Mouse (Mus musculus): ENCODE data around the gene Lrp1. TPM values are rescaled to one million over a fixed set of nuclear protein-coding genes. Genes with fewer than 3 reads are reported as not detected.
A peak's percentile ranks its signal among the peaks of the same experiment; 100 is the strongest.

Gene Lrp1
- polyA plus RNA-seq, 1 experiment from 2014 or later, result 92.1 TPM

- H3K4me1 ChIP-seq (replicated peaks; ENCODE audit: control insufficient read depth, insufficient read depth, low read length), result peaks cover 51% of the 10 kb centered on the region
Observed at GRCm38 (mm10) chr10:127604465-127605250, 16.3 kb downstream of the Lrp1 start.

DNA sequence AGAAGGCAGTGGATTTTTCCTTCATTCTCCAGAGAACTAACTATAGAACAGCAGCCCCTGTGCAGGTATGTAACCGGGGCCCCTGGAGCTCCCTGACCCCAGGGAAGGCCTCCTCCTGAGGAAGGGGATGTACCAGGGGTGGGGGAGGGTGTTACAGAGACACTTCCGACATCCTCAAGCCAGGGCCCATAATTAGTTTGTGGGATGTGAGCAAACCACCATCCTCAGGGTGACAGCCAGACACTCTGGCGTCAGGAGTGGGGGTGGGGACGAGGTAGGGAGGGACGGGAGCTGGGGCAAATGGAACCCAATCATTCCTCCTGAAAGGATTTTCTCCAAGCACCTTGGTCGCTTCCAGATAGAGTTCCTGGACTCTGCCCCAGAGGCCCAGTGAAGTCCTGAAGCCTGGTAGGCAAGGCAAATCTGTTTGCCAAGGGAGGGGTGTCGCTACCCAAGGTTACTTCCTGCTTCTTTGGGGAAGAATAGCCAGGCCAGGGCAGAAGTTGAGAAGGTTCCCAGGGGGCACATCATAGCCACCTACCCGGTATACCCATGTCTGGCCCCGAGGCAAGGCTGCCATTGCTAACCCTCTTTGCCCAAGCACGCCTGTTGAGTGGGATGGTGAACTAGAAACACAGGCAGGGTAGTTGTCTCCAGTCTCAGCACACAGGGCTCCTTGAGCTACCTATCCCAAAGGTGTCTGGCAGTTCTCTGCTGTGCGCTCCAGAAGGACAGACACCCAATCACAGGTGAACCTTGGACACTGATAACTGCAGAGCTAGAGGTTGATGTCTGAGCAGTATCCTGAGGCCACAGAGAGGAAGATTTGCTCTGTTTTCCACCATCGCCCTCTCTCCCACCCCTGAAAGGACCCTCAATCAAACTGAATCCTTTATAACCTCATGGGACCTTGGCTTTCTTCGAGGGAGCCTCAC is 17.2 kb downstream of the Lrp1 start:
- DNase-seq (ENCODE audit: low spot score) (no peak), ATAC-seq (replicated peaks; ENCODE audit: low FRiP score, low TSS enrichment, low read depth) (peak; percentile 71)
- Histone ChIP-seq H3K27ac (ENCODE audit: low read depth) (peak overlapping the region; percentile 83), H3K9ac (ENCODE audit: low read length) (no peak overlapping the region), H3K4me1 (replicated peaks; ENCODE audit: control insufficient read depth, insufficient read depth, low read length) (peaks cover 51% of the 10 kb centered on the region), H3K9me3 (ENCODE audit: control insufficient read depth, low read length) (no peaks in the 10 kb centered on the region), H3K27me3 (replicated peaks; ENCODE audit: control insufficient read depth, insufficient read depth, low read length) (no peaks in the 10 kb centered on the region), H3K4me3 (ENCODE audit: low read depth, low read length) (no peak overlapping the region), H3K4me2 (ENCODE audit: low read length) (peak overlapping the region; percentile 20; the same call in 1 of the 2 replicates), H3K36me3 (ENCODE audit: control insufficient read depth, insufficient read depth, low read length) (peaks cover 61% of the 10 kb centered on the region)
- WGBS, result 45% methylated on average over 13 of the region's 13 CpGs

More at GRCm38 (mm10) chr10:127604465-127605250, 16.3 kb downstream of the Lrp1 start:
- H3K36me3 ChIP-seq (ENCODE audit: control insufficient read depth, insufficient read depth, low read length), result peaks cover 58% of the 10 kb centered on the region
- H3K4me3 ChIP-seq (ENCODE audit: low read depth, low read length), result no peak overlapping the region
- WGBS, result 31% methylated on average over 15 of the region's 15 CpGs
- peak overlapping the region; percentile 83 for H3K27ac ChIP-seq (ENCODE audit: low read depth)
- H3K9ac ChIP-seq (ENCODE audit: low read length), result no peak overlapping the region
- no peaks in the 10 kb centered on the region for H3K9me3 ChIP-seq (ENCODE audit: control insufficient read depth, low read length)
- DNase-seq (ENCODE audit: low spot score) (no peak), ATAC-seq (replicated peaks; ENCODE audit: low FRiP score, low TSS enrichment, low read depth) (no peak)
- H3K4me2 ChIP-seq (ENCODE audit: low read length), result no peak overlapping the region
- H3K27me3 ChIP-seq (replicated peaks; ENCODE audit: control insufficient read depth, insufficient read depth, low read length), result no peaks in the 10 kb centered on the region

DNA sequence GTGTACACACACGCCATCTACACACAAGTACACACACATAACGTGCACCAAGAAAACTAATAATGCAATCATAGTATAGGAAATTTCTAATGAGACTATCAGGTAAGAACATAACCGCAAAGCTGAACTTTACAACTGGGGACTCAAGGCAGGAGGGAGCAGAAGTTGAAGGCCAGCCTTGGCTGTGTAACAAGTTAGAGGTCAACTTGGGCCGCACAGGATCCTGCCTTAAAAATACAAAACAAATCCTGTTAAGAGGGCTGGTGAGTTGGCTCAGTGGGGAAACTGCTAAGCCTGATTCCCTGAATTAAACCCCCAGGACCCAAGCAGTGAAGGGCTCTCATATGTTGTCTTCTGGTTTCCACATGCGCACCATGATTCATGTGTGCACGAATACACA is 18.8 kb downstream of the Lrp1 start:
- 93% methylated on average over 6 of the region's 6 CpGs for WGBS
- H3K36me3 ChIP-seq (ENCODE audit: control insufficient read depth, insufficient read depth, low read length), result peaks cover 59% of the 10 kb centered on the region

GRCm38 (mm10) chr10:127599779-127600541 is 21.0 kb downstream of the Lrp1 start:
- H3K27ac ChIP-seq (ENCODE audit: low read depth), result peak overlapping the region; percentile 64

More for the DNA sequence above, 18.8 kb downstream of the Lrp1 start:
- Histone ChIP-seq H3K4me3 (ENCODE audit: low read depth, low read length) (no peak overlapping the region), H3K9ac (ENCODE audit: low read length) (no peak overlapping the region), H3K9me3 (ENCODE audit: control insufficient read depth, low read length) (no peaks in the 10 kb centered on the region), H3K27ac (ENCODE audit: low read depth) (no peak overlapping the region), H3K4me2 (ENCODE audit: low read length) (no peak overlapping the region), H3K4me1 (replicated peaks; ENCODE audit: control insufficient read depth, insufficient read depth, low read length) (peaks cover 62% of the 10 kb centered on the region), H3K27me3 (replicated peaks; ENCODE audit: control insufficient read depth, insufficient read depth, low read length) (no peaks in the 10 kb centered on the region)
- DNase-seq (ENCODE audit: low spot score) (no peak), ATAC-seq (replicated peaks; ENCODE audit: low FRiP score, low TSS enrichment, low read depth) (no peak)

DNA sequence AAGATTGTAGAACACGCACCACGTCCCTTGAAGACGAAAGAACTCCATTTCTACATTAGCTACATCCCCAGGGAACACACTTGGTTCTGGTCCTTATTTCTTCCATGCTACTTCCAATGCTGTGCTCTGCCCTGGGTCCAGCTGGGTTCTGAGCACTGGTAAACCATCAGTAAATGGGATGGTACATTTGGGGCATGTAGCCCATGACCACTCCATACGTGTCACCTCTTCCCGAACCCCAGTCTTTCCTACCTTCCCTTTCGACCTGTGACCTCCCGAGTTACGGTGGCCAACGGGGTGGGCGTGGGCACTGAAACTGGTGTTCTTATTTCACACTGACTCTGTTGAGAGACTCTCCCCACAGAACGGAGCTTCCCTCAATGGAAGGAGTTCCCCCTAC is 21.7 kb downstream of the Lrp1 start:
- H3K4me1 ChIP-seq (replicated peaks; ENCODE audit: control insufficient read depth, insufficient read depth, low read length), result peaks cover 80% of the 10 kb centered on the region
- 84% methylated on average over 11 of the region's 11 CpGs for WGBS

More at GRCm38 (mm10) chr10:127599779-127600541, 21.0 kb downstream of the Lrp1 start:
- no peaks in the 10 kb centered on the region for H3K27me3 ChIP-seq (replicated peaks; ENCODE audit: control insufficient read depth, insufficient read depth, low read length)
- no peak for DNase-seq (ENCODE audit: low spot score)
- H3K4me2 ChIP-seq (ENCODE audit: low read length), result no peak overlapping the region
- no peaks in the 10 kb centered on the region for H3K9me3 ChIP-seq (ENCODE audit: control insufficient read depth, low read length)
- no peak for ATAC-seq (replicated peaks; ENCODE audit: low FRiP score, low TSS enrichment, low read depth)
- peaks cover 80% of the 10 kb centered on the region for H3K4me1 ChIP-seq (replicated peaks; ENCODE audit: control insufficient read depth, insufficient read depth, low read length)
- H3K36me3 ChIP-seq (ENCODE audit: control insufficient read depth, insufficient read depth, low read length), result peaks cover 45% of the 10 kb centered on the region
- no peak overlapping the region for H3K9ac ChIP-seq (ENCODE audit: low read length)
- H3K4me3 ChIP-seq (ENCODE audit: low read depth, low read length), result no peak overlapping the region
- 32% methylated on average over 17 of the region's 17 CpGs for WGBS

DNA sequence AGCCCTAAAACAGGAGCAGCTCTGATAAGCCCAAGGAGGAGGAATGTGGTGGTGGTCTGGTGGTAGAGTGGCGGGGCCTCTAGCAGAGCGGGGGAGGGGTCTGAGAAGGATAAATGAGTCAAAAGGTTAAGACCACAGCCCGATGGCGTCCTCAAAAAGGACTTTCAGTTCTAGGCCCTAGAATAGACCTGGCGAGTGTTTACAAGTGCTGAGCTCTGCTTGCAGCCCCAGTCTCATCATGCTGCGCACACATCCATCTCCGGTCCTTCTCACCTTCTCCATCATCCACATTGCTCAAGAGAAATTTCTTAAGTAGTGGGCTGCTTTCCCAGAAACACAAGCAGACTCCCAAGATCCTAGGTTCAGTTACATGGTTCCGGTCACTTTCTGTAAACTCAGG is 22.3 kb downstream of the Lrp1 start:
- H3K36me3 ChIP-seq (ENCODE audit: control insufficient read depth, insufficient read depth, low read length), result peaks cover 49% of the 10 kb centered on the region
- peaks cover 74% of the 10 kb centered on the region for H3K4me1 ChIP-seq (replicated peaks; ENCODE audit: control insufficient read depth, insufficient read depth, low read length)
- no peaks in the 10 kb centered on the region for H3K9me3 ChIP-seq (ENCODE audit: control insufficient read depth, low read length)
- H3K27me3 ChIP-seq (replicated peaks; ENCODE audit: control insufficient read depth, insufficient read depth, low read length), result no peaks in the 10 kb centered on the region
- WGBS, result 51% methylated on average over 8 of the region's 8 CpGs
- ATAC-seq (replicated peaks; ENCODE audit: low FRiP score, low TSS enrichment, low read depth), result no peak
- no peak overlapping the region for H3K27ac ChIP-seq (ENCODE audit: low read depth)
- no peak overlapping the region for H3K9ac ChIP-seq (ENCODE audit: low read length)
- DNase-seq (ENCODE audit: low spot score), result no peak
- no peak overlapping the region for H3K4me2 ChIP-seq (ENCODE audit: low read length)
- no peak overlapping the region for H3K4me3 ChIP-seq (ENCODE audit: low read depth, low read length)

More for the DNA sequence above, 21.7 kb downstream of the Lrp1 start:
- Histone ChIP-seq H3K9me3 (ENCODE audit: control insufficient read depth, low read length) (no peaks in the 10 kb centered on the region), H3K4me2 (ENCODE audit: low read length) (no peak overlapping the region), H3K27ac (ENCODE audit: low read depth) (peak overlapping the region; percentile 64; the same call in 1 of the 2 replicates), H3K9ac (ENCODE audit: low read length) (no peak overlapping the region), H3K4me3 (ENCODE audit: low read depth, low read length) (no peak overlapping the region), H3K36me3 (ENCODE audit: control insufficient read depth, insufficient read depth, low read length) (peaks cover 45% of the 10 kb centered on the region), H3K27me3 (replicated peaks; ENCODE audit: control insufficient read depth, insufficient read depth, low read length) (no peaks in the 10 kb centered on the region)
- DNase-seq (ENCODE audit: low spot score), result no peak
- ATAC-seq (replicated peaks; ENCODE audit: low FRiP score, low TSS enrichment, low read depth), result no peak

DNA sequence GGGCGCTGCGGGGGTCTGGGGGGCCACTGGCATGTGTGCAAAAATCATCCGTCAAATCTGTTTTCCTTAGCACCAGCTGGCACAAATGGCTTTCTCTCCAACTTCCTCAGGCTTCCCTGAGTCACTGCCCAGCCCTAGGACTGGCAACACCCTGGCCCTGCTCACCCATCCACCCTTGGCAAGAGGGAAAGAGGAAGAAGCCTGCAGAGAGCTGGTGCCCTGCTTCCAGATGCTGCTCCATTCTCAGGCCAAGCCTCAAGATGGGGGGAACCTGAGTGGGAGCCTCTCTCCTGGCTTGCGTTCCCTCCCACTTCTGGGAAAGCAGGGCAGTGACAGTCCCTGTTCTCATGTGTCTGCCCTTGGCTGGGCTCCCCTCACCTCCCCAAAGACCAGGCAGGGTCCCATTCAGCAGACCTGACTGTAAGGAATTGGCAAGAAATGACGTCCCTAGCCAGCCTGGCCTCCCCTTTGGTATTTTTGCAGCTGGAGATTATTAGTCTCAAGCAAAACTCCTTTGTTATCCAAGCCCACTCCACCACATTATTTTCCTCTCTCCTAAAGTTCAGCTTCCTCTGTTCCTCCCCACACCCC is 23.5 kb downstream of the Lrp1 start:
- no peak overlapping the region for H3K9ac ChIP-seq (ENCODE audit: low read length)
- ATAC-seq (replicated peaks; ENCODE audit: low FRiP score, low TSS enrichment, low read depth), result no peak
- H3K9me3 ChIP-seq (ENCODE audit: control insufficient read depth, low read length), result no peaks in the 10 kb centered on the region
- no peak for DNase-seq (ENCODE audit: low spot score)
- H3K4me3 ChIP-seq (ENCODE audit: low read depth, low read length), result no peak overlapping the region
- peak overlapping the region; percentile 57 for H3K27ac ChIP-seq (ENCODE audit: low read depth)
- H3K4me1 ChIP-seq (replicated peaks; ENCODE audit: control insufficient read depth, insufficient read depth, low read length), result peaks cover 69% of the 10 kb centered on the region
- no peak overlapping the region for H3K4me2 ChIP-seq (ENCODE audit: low read length)
- peaks cover 58% of the 10 kb centered on the region for H3K36me3 ChIP-seq (ENCODE audit: control insufficient read depth, insufficient read depth, low read length)
- no peaks in the 10 kb centered on the region for H3K27me3 ChIP-seq (replicated peaks; ENCODE audit: control insufficient read depth, insufficient read depth, low read length)
- 86% methylated on average over 5 of the region's 5 CpGs for WGBS

All from intestine, embryonic 14.5 days (tissue).